Mouse (Mus musculus): ENCODE measurements at regions not wholly inside any gene's neighbourhood (a gene's known extent, or its start where the extent isn't known, plus 50 kb on each side); places are given as distances from the start of the nearest gene placed in this dataset.

GRCm38 (mm10) chr8:31377698-31378334 lies 2050.7 kb upstream of the 5930422O12Rik start:
- TF ChIP-seq CTCF (IDR thresholded peaks at IDR 0.05; ENCODE audit: extremely low read depth, insufficient read depth, low read length) (no peak), POLR2A (IDR thresholded peaks at IDR 0.05; ENCODE audit: extremely low read depth, insufficient read depth, low read length) (no peak)

Data from cortical plate, adult 2 months (tissue).